In genomic region chr17:12815885-12816284, GRCm38 (mm10) we compare ENCODE assay signal across 28 mouse cellular contexts. TPM values are rescaled to one million over a fixed set of nuclear protein-coding genes. Genes with fewer than 3 reads are reported as not detected.
DNase-seq lines count a peak whose midpoint lies in the region; ATAC-seq and TF ChIP-seq lines count a peak whose summit lies in the region.
"Had no signal": no experiment of that assay in that cellular context is flagged by ENCODE, and none has a peak within 500 bp of the region (broad histone marks: within the 10 kb centered on the region; RNA-seq: fewer than 3 reads in every experiment).

No protein-coding gene starts in this region.

- 83% methylated on average over 4 of the region's 4 CpGs for WGBS in heart, embryonic 10.5 days
- 58% methylated on average over 4 of the region's 4 CpGs for WGBS in liver, embryonic 12.5 days (ENCODE audit: insufficient replicate concordance)
- 55% methylated on average over 4 of the region's 4 CpGs for WGBS in liver, postnatal 0 days (ENCODE audit: insufficient replicate concordance)

- H3K4me3 ChIP-seq in heart, embryonic 10.5 days: no peak overlapping the region
- H3K4me3 ChIP-seq in liver, embryonic 12.5 days: no peak overlapping the region
- no peak overlapping the region for H3K4me3 ChIP-seq in liver, postnatal 0 days (ENCODE audit: low read depth, low read length)
- H3K4me3 ChIP-seq: forebrain, embryonic 13.5 days; heart, embryonic 12.5 days; hindbrain, embryonic 15.5 days; limb, embryonic 10.5 days; limb, embryonic 15.5 days; lung, embryonic 15.5 days; midbrain, embryonic 12.5 days; neural tube, embryonic 13.5 days had no signal

- H3K27ac ChIP-seq in heart, embryonic 10.5 days: no peak overlapping the region
- H3K27ac ChIP-seq in liver, embryonic 12.5 days: no peak overlapping the region; the same call in 1 of the 2 replicates
- no peak overlapping the region for H3K27ac ChIP-seq in liver, postnatal 0 days (ENCODE audit: low read depth)
- H3K27ac ChIP-seq: forebrain, embryonic 13.5 days; hindbrain, embryonic 15.5 days; limb, embryonic 10.5 days; limb, embryonic 15.5 days; lung, embryonic 15.5 days; midbrain, embryonic 12.5 days; neural tube, embryonic 13.5 days had no signal

- peak; percentile 89 for ATAC-seq in liver, embryonic 12.5 days
- peak; percentile 43 for ATAC-seq in liver, postnatal 0 days
- ATAC-seq: forebrain, embryonic 13.5 days had no signal

- H3K36me3 ChIP-seq in heart, embryonic 10.5 days: peaks cover 88% of the 10 kb centered on the region
- peaks cover 59% of the 10 kb centered on the region for H3K36me3 ChIP-seq in liver, embryonic 12.5 days
- H3K36me3 ChIP-seq in liver, postnatal 0 days (replicated peaks; ENCODE audit: insufficient read depth, low read length): no peaks in the 10 kb centered on the region
- H3K36me3 ChIP-seq: hindbrain, embryonic 15.5 days; midbrain, embryonic 12.5 days had no signal

- peak; percentile 50; the same call in 1 of the 2 replicates for TF ChIP-seq EP300 in liver, postnatal 0 days (IDR thresholded peaks at IDR 0.05; ENCODE audit: low read depth)

- peaks cover 7% of the 10 kb centered on the region; the same call in 1 of the 2 replicates for H3K9me3 ChIP-seq in heart, embryonic 10.5 days
- peaks cover 22% of the 10 kb centered on the region for H3K9me3 ChIP-seq in liver, embryonic 12.5 days (replicated peaks)
- no peaks in the 10 kb centered on the region for H3K9me3 ChIP-seq in liver, postnatal 0 days (ENCODE audit: low read length)
- H3K9me3 ChIP-seq: forebrain, embryonic 13.5 days; hindbrain, embryonic 15.5 days; midbrain, embryonic 12.5 days had no signal

- peak; percentile 88 for DNase-seq in heart, adult 11 months
- no peak for DNase-seq in heart, embryonic 10.5 days (ENCODE audit: low spot score)
- no peak for DNase-seq in liver, postnatal 0 days
- no peak for DNase-seq in adrenal gland, adult 8-10 months
- DNase-seq in kidney, postnatal 36 days: no peak
- DNase-seq in left cerebral cortex, adult 11 months (ENCODE audit: low spot score): no peak
- DNase-seq: cerebellum, adult 8-10 months; cerebellum, postnatal 25 days; heart, adult 18-20 months; kidney, adult 2 months; kidney, postnatal 4 days; right cerebral cortex, postnatal 4 days had no signal

- no peak overlapping the region for H3K9ac ChIP-seq in liver, embryonic 12.5 days
- H3K9ac ChIP-seq in liver, postnatal 0 days (replicated peaks): no peak overlapping the region
- H3K9ac ChIP-seq: forebrain, embryonic 13.5 days; heart, embryonic 12.5 days; hindbrain, embryonic 15.5 days; limb, embryonic 15.5 days; lung, embryonic 15.5 days; midbrain, embryonic 12.5 days; neural tube, embryonic 13.5 days had no signal

- no peak for TF ChIP-seq CTCF in liver, postnatal 0 days (IDR thresholded peaks at IDR 0.05; ENCODE audit: low read depth)

- 0 out of 2 replicates have a peak, but pooled peaks cover 1% of the 10 kb centered on the region for H3K4me1 ChIP-seq in heart, embryonic 10.5 days
- peaks cover 10% of the 10 kb centered on the region for H3K4me1 ChIP-seq in liver, embryonic 12.5 days
- H3K4me1 ChIP-seq in liver, postnatal 0 days (ENCODE audit: insufficient read depth): no peaks in the 10 kb centered on the region
- H3K4me1 ChIP-seq: forebrain, embryonic 13.5 days; hindbrain, embryonic 15.5 days; midbrain, embryonic 12.5 days; neural tube, embryonic 13.5 days had no signal

- H3K4me2 ChIP-seq in liver, embryonic 12.5 days: no peak overlapping the region
- no peak overlapping the region for H3K4me2 ChIP-seq in liver, postnatal 0 days (ENCODE audit: low read depth, low read length)
- H3K4me2 ChIP-seq: forebrain, embryonic 13.5 days; heart, embryonic 12.5 days; hindbrain, embryonic 15.5 days; limb, embryonic 15.5 days; lung, embryonic 15.5 days; midbrain, embryonic 12.5 days; neural tube, embryonic 13.5 days had no signal

- H3K27me3 ChIP-seq in heart, embryonic 10.5 days (ENCODE audit: insufficient read depth, poor library complexity, severe bottlenecking): no peaks in the 10 kb centered on the region
- H3K27me3 ChIP-seq in liver, embryonic 12.5 days (replicated peaks): no peaks in the 10 kb centered on the region
- no peaks in the 10 kb centered on the region for H3K27me3 ChIP-seq in liver, postnatal 0 days (ENCODE audit: insufficient read depth, low read length)
- H3K27me3 ChIP-seq: forebrain, embryonic 13.5 days; heart, embryonic 12.5 days; hindbrain, embryonic 15.5 days; limb, embryonic 15.5 days; lung, embryonic 15.5 days; midbrain, embryonic 12.5 days; neural tube, embryonic 13.5 days had no signal

RNA-seq across cellular contexts. Expression of gene Igf2r, which starts 46.4 kb away (rescaled TPM):
- 141 and 272 TPM in 2 replicates for polyA plus RNA-seq in heart, embryonic 10.5 days (2016; fragmentation: Nextera tagmentation; extraction: Ambion mirVana)
- 24.7 and 25.3 TPM in 2 replicates for polyA plus RNA-seq in liver, embryonic 12.5 days (2016; fragmentation: Nextera tagmentation; extraction: Ambion mirVana)
- 4.5 and 6.5 TPM in 2 replicates for polyA plus RNA-seq in liver, postnatal 0 days (2015; fragmentation: Nextera tagmentation; extraction: Ambion mirVana)
- total RNA-seq in adrenal gland, adult 8-10 months (2022): 10 to 100 TPM; 75.7 to 93.3 (median 83.9) TPM

RNA-seq across cellular contexts. Expression of gene Mas1, which starts 52.1 kb away (rescaled TPM):
- 0.30 and 0.36 TPM in 2 replicates for polyA plus RNA-seq in heart, embryonic 10.5 days (2016; fragmentation: Nextera tagmentation; extraction: Ambion mirVana)
- 0.12 and 0.44 TPM in 2 replicates for polyA plus RNA-seq in liver, embryonic 12.5 days (2016; fragmentation: Nextera tagmentation; extraction: Ambion mirVana)
- polyA plus RNA-seq in liver, postnatal 0 days (2015; fragmentation: Nextera tagmentation; extraction: Ambion mirVana): 0.12 and 0.28 TPM in 2 replicates
- under 1 TPM in 1 of 4 experiments, not detected in 3; 0.24 TPM for total RNA-seq in adrenal gland, adult 8-10 months (2022)
- total RNA-seq: adrenal gland, postnatal 4 days; hematopoietic stem cell, adult 5-6 weeks; megakaryocyte, adult 5-6 weeks had no signal
- polyA plus RNA-seq: forebrain, embryonic 13.5 days; hindbrain, embryonic 15.5 days; spleen, adult 2 months had no signal

RNA-seq across cellular contexts. Expression of gene Mrgprh, which starts 59.9 kb away (rescaled TPM):
- polyA plus RNA-seq in heart, embryonic 10.5 days (2016; fragmentation: Nextera tagmentation; extraction: Ambion mirVana): 0.07 TPM in 1 of 2 replicates, not detected in the other
- polyA plus RNA-seq in liver, embryonic 12.5 days (2016; fragmentation: Nextera tagmentation; extraction: Ambion mirVana): not detected in 2 replicates
- not detected in 2 replicates for polyA plus RNA-seq in liver, postnatal 0 days (2015; fragmentation: Nextera tagmentation; extraction: Ambion mirVana)
- under 1 TPM in 1 of 4 experiments, not detected in 3; 0.13 TPM for total RNA-seq in adrenal gland, adult 8-10 months (2022)
- total RNA-seq: hematopoietic stem cell, adult 5-6 weeks; megakaryocyte, adult 5-6 weeks had no signal
- polyA plus RNA-seq: embryonic facial prominence, embryonic 11.5 days; forebrain, embryonic 13.5 days; heart, embryonic 12.5 days; hindbrain, embryonic 15.5 days; intestine, embryonic 14.5 days; kidney, embryonic 16.5 days; lung, embryonic 15.5 days; midbrain, embryonic 12.5 days; neural tube, embryonic 13.5 days; spleen, adult 2 months had no signal
